Mouse (Mus musculus): ENCODE measurements at regions not wholly inside any gene's neighbourhood (a gene's known extent, or its start where the extent isn't known, plus 50 kb on each side); places are given as distances from the start of the nearest gene placed in this dataset.
A peak's percentile ranks its signal among the peaks of the same experiment; 100 is the strongest.

DNA sequence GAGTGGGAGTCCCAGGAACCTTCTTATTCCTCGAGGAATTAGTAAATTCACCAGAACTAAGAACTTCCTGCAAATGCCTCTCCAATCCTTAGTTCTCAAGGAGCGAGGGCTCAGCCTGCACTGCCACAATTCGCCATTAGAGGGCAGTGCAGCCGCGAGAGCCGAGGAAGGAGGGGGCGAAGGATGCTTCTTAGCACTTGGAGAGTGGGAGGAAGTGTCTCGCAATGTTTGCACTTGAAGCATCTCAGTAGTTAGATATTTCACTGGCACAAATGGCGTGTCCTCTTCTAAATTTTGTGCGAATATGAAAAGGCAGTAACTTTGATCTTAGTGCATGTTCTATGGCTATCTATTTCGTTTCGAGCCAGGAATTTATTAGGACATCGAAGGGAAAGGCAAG lies 59.0 kb upstream of the Slc30a5 start:
- peak; percentile 98 for TF ChIP-seq CTCF (IDR thresholded peaks at IDR 0.05)
- TF ChIP-seq EP300 (IDR thresholded peaks at IDR 0.05), result no peak
